Mouse (Mus musculus) retina, postnatal 7 days (tissue): ENCODE results near the gene Htr6.

Experiments used
- DNase-seq: peaks from one replicate; pipeline ENCODE4 v3.0.0-alpha.2; 2012; ENCODE audit warnings: low read depth, low spot score

The Htr6 gene

DNA sequence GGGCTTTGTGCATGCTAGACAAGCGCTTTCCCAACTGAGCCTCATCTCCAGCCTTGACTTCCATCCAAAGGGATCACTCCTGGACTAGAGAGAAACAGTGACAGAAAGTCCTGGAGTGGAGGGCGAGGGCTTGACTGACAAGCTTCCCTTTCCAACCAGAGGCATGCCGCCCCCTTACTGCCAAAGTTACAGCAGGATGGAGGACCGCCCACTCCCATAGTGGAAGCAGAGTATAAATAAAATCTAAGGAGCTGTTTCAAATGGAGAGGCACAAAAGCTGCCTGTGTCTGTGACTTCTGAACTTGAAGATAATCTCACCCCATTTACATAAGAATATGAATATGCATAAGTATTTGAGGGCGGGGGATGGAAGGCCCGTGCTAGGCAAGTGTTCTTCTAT, 26.9 kb downstream of the Htr6 start:
- DNase-seq: no peak

DNA sequence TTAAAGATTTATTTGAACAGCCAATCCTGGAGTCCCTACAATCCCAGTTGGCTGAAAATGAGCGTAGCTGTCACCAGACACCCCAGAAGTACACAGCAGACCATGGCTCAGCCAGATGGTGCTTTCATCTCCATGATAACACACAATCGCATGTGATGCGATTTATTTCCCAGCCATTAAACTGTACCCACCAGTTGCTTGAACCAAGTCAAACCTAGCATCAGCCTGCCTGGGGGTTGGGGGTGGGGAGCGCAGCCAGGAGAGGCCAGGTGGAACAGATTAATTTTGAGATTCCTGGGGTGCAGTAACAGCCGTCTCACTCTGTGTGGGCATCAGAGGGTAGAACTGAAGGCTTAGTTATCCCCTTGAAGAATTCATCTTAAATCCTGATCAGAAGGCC, 29.0 kb downstream of the Htr6 start:
- DNase-seq: no peak

DNA sequence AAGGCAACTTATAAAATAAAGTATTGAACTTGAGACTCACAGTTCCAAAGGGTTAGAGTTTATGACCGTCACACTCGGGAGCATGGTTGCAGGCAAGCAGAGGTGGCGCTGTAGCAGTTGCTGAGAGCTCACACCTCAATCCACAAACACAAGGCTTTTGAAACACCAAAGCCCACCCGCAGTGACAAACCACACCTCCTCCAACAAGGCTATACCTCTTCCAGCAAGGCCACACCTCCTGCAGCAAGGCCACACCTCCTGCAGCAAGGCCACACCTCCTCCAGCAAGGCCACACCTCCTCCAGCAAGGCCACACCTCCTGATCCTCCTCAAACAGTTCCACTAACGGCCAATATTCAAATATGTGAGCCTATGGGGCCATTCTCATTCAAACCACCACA, 30.8 kb downstream of the Htr6 start:
- no peak for DNase-seq

DNA sequence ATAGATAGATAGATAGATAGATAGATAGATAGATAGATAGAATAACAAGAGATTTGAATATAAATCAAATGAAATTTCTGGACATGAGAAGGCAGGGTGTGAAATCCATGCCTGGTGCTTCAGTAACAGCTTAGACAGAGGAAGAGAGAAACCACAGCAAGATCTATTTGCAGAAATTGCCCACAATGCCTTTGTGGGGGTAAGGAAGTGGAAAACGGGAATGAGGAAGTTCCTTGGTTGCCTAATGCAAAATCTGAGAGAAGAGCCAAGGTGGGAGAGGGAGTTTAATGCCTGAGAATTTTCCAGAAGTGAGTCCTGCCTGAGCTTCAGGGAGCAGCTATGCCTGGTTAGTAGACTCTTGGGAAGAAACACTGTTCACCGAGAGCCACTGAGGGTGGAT, 31.8 kb downstream of the Htr6 start:
- DNase-seq: no peak

DNA sequence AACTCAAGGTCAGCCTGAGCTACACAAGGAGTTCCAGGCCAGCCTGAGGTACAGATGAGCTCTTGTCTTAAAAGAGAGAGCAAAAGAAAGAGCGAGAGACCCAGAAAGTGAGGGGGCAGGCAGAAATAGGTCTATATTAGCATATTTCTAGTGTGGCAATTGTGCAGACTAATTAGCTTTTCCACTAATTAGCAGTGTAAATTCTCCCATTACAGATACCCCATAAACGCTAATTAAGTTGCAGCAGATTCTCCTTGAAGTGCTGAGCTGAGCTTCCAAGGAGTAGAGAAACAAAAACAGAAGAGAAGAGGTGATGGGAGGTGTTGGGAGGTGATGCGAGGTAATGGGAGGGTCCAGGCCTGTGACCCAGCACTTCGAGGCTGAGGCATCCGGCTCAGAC, 32.8 kb downstream of the Htr6 start:
- DNase-seq: no peak

DNA sequence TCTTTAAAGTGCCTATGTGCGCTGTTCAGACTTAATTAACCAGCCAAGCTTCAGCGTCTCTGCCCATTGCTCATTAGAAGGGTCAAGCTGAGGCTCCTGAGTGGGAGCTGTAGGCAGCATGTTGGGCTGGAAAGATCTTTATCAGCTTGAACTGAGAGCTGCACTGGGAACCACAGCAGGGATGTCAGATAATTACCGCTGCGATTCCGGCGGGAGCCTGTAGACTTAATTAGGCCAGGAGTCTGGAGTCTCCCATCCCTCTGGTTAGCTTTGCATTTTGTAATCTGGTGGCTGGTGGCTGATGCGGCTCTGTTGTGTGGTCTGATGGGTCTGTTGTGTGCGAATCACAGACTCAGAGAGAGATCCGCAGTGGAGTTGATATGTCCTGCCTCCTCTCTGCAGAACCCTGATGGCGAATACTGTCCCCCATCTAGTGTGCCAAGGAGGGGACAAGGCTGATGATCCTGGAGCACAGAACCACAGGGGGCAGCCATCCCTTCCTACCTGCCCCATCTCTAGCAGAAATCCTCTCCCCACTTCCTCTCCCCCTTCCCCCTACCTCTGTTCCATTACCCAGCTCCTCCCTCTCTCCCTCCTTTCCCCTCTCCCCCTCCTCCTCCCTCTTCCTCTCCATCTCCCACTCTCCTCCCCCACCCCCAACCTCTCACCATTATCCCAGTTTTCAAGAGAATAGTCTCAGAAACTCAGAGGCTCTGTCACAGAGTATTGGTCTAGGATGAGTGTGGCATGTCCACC, 35.1 kb downstream of the Htr6 start:
- DNase-seq: no peak

DNA sequence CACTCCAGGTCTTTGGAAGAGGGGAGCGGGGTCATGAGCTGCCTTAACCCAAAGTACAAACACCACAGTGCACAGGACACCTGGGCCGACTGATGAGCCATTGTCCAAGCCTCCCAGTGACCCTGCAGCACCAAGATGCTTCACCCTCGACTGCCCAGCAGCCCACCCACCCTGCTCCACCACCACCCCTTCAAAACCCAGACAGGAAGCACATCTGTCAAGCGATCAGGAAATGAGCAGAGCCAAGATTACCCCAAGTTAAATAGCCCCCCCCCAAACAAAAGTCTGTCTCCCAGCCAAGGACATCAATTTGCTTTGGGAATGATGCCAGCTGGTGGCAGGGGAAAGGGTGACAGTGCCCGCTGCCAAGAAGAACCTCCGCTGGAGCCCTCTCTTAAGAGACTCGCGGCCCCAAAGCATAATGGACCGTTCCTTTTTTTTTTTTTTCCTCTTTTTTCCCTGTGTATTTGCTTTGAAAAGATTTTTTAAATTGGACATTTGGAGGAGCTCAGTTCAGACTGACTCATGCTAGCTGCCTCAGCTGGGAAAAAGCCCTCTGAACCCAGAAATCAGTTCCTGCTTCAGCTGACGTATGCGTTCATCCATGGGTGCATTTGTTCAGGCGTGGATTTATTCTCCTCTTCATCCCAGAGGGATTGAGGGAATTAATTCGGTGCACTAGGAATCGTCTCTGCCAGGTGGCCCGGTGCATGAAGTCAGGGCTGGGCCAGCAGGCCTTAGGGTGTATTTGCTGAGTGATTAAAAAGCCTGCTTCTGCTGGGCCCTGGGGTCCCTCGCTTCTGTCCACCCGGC, 37.4 kb downstream of the Htr6 start:
- DNase-seq: no peak

DNA sequence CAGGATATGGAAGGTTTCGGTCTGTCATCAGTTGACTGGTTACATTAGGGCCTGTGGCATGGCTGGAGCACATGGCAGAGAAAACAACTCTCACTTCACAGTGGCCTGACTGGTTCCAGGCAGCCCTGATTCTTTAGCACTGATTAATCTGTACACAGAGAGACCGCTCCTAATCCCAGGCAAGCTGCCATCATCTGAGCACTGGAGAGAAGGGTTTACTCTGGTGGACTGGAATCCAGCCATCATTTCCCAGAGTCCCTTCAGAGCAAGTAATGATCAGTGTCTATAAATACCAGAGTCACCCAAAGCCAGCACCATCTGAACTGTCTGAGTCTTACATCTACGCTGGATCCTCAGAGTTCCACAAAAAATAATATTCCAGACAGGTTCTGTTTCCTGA, 39.6 kb downstream of the Htr6 start:
- DNase-seq: no peak

DNA sequence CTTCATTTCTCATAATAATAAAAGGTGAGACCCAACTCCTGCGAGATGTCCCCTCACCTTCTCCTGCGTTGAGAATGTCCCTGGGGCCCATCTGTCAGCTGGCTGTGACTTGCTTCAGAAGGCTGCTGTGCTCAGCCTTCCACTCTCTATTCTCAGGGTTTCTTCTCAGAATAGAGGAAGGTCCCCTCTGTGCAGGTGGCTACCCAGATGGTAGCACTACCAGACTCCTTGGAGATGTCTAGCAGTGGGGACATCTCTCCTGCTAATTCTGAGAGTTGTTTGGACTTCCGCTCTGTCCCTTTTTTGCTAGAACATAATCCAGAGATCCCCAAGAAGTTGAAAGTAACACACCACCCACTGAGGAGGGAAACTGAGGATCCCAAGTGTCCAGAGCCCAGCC, 40.4 kb downstream of the Htr6 start:
- no peak for DNase-seq

DNA sequence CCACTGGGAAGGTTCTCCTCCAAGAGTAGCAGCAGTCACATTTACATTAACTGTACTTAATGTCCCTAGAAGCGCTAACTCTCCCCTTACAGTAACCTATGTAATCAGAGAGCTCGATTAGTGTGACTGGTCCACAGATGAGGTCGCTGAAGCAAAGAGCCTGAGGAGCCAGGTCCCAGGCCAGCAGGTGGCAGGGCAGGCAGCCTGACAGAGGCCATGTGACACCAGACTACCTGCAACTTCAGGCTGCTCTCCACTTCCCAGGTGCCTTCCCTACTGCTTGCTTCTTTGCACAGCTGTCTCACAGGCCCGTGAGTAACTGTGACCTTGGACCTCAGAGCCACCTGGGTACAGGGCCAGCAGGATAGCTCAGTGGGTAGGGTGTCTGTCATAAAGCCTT, 40.8 kb downstream of the Htr6 start:
- DNase-seq: no peak

DNA sequence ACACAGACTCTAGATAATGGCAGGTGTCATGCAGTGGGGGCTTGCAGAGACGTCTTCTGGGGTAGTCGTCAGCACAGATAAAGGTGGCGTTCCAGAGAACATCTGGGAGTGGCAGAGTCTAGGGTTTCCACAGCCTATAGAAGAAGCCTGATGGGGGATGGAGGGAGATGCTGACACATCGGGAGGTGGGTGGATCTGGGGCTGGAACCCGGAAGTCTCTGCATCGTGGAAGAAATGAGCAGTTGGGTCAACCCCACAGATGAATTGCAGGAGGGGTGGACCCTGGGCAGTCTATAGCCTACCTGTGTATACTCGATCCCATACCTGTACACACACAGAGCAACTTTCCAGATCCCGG, 41.4 kb downstream of the Htr6 start:
- no peak for DNase-seq

DNA sequence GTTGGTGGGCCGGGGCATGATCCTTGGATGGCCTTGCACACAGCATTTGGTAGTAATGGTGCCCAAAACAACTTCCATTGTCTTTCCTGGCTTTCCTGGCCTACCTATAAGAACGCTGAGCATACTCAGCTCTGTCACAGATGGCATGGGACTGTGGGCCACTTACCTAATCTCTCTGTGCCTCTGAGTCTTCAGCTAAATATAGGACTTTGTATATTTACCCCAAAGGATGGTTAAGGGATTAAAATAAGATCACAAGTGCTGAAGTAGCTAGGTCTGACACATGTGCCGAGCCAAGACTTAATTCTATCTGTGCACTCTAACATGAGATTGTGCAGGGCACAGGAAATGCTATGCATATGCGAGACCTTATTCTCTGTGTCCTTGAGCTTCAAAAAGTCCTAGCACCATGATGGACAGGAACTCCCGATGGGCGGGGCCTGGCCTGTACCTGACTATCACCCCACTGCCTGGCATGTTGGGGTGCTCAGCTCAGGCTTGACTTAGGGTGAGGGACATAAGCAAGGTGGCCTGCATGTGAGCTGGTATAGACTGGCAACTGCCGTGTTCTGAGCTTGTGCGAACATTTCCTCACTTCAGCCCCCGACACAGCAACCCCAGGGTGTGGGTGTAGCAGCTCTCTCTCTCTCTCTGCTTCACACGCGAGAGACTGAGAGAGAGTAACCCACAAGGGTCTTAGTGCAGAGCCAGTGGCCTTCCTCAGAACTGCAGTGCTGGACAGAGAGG, 41.9 kb downstream of the Htr6 start:
- DNase-seq: no peak

DNA sequence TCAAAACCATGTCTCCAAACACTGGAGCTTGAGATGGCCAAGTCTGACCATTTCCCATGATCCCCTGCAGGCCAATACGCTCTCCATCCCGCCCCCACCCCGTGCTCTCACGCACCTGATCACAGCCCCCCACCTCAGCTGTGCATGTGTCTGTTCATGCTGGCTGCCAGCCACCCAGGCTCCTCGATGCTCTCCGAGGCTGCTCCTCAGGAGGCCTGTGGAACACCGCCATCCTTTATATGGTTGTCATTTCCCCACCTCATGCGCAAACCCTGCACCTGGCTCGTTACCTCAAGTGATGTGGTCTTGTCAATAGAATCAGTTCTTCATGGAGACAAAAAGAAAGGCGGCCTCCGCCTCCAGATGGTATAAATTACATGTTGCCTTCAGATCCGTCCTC, 42.8 kb downstream of the Htr6 start:
- no peak for DNase-seq

DNA sequence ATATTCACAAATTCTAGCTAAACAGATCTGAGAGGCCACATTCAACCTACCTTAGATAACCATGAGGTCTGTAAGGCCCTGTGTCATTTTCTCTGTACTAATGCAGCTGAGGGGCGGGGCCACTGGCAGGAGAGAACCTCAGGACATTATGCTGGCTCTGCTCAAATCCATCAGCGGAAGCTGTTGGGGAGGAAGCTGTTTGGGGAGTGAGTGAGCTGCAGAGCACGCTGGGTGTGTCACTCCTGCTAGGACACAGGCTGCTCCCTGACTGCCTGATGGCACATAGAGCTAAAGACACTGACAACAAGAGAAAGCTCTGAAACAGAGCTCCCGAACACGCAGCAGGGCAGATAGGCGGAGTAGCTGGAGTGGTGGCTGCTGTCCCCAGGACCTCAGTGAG, 44.7 kb downstream of the Htr6 start:
- no peak for DNase-seq

DNA sequence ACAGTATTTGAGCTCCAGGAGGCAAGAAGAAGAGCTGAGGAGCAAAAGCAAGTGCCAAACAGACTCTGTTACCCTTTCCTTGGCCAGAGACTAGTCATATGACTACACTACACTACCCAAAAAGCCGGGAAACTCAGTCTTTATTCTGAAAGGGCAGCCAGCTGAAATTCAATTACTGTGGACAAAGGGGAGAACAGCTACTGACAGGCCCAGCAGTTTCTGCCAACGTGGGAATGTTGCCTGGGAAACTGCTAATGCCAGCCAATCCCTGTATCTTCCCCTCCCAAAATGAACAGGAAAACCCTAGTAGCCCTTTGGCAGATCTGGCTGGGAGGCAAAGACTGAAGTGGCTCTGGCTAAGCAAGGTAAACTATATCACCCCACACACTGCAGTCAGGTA, 51.0 kb downstream of the Htr6 start:
- DNase-seq: no peak

DNA sequence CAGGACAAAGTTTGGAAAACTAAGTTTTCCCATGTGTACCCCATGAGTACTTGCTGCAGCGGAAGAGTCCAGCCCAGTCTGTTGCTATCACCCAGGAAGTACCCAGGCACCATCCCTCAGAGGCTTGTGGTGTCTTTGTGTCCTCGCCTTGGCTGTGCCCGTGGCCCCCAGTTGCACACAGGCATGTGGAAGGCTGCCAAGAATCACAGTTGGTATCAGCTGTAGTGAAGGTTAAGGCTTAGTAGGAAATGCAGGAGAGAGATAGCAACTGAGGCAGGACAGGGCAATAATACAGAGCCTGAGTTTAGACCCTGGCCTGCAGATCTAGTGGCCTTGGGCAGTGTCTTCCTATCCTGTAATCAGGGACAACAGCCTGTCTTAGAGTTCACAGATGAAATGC, 55.0 kb downstream of the Htr6 start:
- no peak for DNase-seq

DNA sequence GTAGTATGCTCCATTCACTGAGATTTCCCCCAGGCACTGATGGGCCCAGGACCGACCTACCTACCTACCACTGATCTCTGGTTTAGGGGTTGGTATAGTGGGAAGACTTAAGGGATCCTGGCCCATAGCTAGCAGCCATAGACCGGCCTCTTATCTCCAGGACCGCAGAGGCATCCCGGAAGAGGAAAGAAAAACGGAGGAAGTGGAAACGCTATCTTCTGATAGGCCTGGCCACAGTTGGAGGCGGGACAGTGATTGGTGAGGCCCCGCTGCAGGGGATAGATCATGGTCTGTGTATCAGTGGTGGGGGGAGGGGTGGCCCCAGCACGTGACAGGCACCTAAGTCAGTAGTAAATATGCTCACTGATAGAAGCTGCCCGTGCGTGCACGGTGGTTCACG, 56.0 kb downstream of the Htr6 start:
- DNase-seq: no peak

DNA sequence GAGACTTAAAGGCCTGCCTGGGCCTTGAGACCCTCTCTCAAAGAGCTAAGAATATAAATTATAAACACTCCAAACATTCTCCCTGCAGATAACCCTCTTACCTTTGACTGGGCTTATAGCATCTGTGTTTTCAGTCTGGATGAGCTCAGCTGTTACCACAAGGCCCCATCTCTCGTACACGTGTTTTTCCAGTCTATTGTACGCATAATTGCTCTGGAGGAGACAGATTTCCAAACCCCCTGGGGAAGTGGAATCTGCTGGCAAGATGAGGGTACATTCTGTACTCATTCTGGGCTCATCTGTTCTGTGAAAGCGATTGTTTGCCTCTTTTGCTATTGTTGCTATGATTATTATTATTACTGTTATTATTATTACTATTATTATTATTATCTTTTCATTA, 56.4 kb downstream of the Htr6 start:
- no peak for DNase-seq

DNA sequence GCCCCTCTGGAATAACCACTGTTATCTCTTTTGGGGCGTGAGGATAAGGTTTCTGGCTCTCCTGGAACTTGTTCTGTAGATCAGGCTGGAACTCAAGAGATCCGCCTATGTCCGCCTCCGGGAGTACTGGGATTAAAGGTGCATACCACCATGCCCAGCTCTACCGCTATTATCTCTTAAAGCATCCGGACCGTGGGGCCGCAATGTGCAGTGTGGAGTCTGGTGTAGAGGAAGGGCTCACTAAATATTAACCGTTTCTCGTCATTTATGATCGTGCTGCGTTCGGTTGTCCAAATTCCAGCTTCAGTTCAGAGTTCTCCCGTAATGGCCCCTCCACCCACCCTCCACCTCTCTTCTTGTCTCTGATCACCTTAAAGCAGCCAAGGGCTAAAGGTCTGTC, 57.0 kb downstream of the Htr6 start:
- no peak for DNase-seq

DNA sequence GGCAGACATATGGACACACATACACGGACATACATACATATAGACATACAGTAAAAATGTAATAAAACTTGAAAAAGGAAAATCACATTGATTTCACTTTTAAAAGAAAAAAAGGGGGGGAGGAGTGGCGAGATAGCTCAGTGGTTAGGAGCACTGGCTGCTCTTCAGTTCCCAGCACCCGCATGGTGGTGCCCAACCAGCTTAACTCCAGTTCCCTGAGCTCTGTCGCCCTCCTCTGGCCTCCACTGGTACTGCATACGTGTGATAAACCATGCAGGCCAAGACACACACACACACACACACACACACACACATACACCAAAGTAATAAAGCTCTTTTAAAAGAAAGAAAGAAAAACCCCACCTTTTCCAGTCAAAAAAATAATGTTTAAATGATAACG, 60.6 kb downstream of the Htr6 start:
- no peak for DNase-seq

DNA sequence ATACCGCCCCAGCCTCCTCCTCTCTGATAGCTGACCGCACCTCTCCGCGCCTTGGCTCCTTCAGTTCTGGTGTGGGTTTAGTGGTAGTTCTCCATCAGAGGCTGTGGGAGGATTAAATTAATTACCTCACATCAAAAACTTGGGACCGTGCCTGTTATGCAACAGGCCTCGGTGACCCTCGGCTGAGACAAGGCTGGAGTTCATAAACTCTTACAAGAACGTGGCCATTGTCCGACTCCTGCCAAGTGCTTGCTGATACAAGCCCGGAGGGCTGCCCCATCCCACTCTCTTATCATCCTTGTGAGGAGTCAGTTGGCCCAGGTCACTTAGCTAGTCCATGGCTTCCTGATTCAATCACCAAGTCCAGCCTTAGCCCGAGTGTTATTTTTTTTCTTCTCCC, 62.1 kb downstream of the Htr6 start:
- no peak for DNase-seq

DNA sequence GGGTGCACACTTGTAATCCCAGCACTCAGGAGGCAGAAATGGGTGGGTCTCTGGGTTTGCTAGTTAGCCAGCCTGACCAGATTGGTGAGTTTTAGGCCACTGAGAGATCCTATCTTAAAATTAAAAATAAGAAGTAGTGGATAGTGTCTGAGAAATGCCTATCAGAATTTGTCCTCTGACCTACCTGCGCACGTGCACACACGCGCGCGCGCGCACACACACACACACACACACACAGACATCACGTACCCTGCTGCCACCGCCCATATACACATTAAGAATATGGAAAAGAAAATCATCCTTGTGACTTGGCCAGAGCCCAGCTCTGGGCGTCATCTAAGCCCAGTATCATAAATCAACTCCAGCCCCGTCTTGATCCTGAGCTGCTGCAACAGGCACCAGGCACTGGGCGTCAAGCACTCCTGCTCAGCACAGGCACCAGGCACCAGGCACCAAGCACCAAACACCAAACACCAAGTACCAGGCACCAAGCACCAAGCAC, 64.1 kb downstream of the Htr6 start:
- no peak for DNase-seq
